Mouse (Mus musculus) intestine, embryonic 15.5 days (tissue): ENCODE measurements around the gene Tnk1. TPM values are rescaled to one million over a fixed set of nuclear protein-coding genes. Genes with fewer than 3 reads are reported as not detected.

Source experiments
- ATAC-seq: fragments of 200-750 bp; cut with Nextera tagmentation; 2 replicates; pipeline ENCODE4 v1.8.0; 2017; ENCODE audit warnings: moderate TSS enrichment, moderate library complexity
- H3K27ac ChIP-seq: fragments of 300-500 bp; sonication (generic); 2 replicates; pipeline ENCODE4 v1.5.1; 2015; ENCODE audit warnings: mild to moderate bottlenecking, inconsistent platforms
- H3K27me3 ChIP-seq: fragments of 300-500 bp; sonication (generic); replicated peaks from 2 replicates; pipeline ENCODE4 v1.6.1; 2015; ENCODE audit warnings: inconsistent platforms
- H3K36me3 ChIP-seq: fragments of 300-500 bp; sonication (generic); 2 replicates; pipeline ENCODE4 v1.6.1; 2015; ENCODE audit warnings: inconsistent platforms
- H3K4me1 ChIP-seq: fragments of 300-500 bp; sonication (generic); replicated peaks from 2 replicates; pipeline ENCODE4 v1.6.1; 2015; ENCODE audit warnings: inconsistent platforms
- H3K4me2 ChIP-seq: fragments of 300-500 bp; sonication (generic); replicated peaks from 2 replicates; pipeline ENCODE4 v1.6.1; 2015; ENCODE audit warnings: mild to moderate bottlenecking, inconsistent platforms
- H3K4me3 ChIP-seq: fragments of 300-500 bp; sonication (generic); replicated peaks from 2 replicates; pipeline ENCODE4 v1.5.1; 2015; ENCODE audit warnings: inconsistent platforms
- H3K9ac ChIP-seq: fragments of 300-500 bp; sonication (generic); 2 replicates; pipeline ENCODE4 v1.6.1; 2015; ENCODE audit warnings: inconsistent platforms
- H3K9me3 ChIP-seq: fragments of 300-500 bp; sonication (generic); 2 replicates; pipeline ENCODE4 v1.6.1; 2016; ENCODE audit warnings: inconsistent platforms
- WGBS: fragments of 180-500 bp; shearing (Covaris S2); methylation state at CpG from one replicate; pipeline ENCODE4 v1.1.7; 2015; 5-methylcytosine and 5-hydroxymethylcytosine counted together
- polyA plus RNA-seq: library from polyadenylated mRNA; unstranded; fragments of >200 nt; fragmentation: Nextera tagmentation; extraction: Ambion mirVana; gene quantifications from 2 replicates; pipeline ENCODE4 v1.2.1, GENCODE M21; 2015

The Tnk1 gene
- polyA plus RNA-seq, 1 experiment from 2014 or later: 14.4 TPM

- no peak for ATAC-seq
- Histone ChIP-seq H3K9me3 (no peaks in the 10 kb centered on the region), H3K27ac (no peak overlapping the region), H3K4me3 (no peak overlapping the region), H3K9ac (no peak overlapping the region), H3K27me3 (no peaks in the 10 kb centered on the region), H3K4me2 (no peak overlapping the region), H3K36me3 (peaks cover 33% of the 10 kb centered on the region), H3K4me1 (peaks cover 18% of the 10 kb centered on the region)
- WGBS: 88% methylated on average over 15 of the region's 15 CpGs
Observed at GRCm38 (mm10) chr11:69849884-69850283, 8.6 kb downstream of the Tnk1 start.

- WGBS: 84% methylated on average over 9 of the region's 9 CpGs
- ATAC-seq: no peak
- Histone ChIP-seq H3K4me2 (no peak overlapping the region), H3K4me3 (no peak overlapping the region), H3K9me3 (no peaks in the 10 kb centered on the region), H3K36me3 (peaks cover 33% of the 10 kb centered on the region), H3K9ac (no peak overlapping the region), H3K27me3 (no peaks in the 10 kb centered on the region), H3K27ac (no peak overlapping the region), H3K4me1 (peaks cover 18% of the 10 kb centered on the region)
Observed at GRCm38 (mm10) chr11:69849128-69849527, 9.4 kb downstream of the Tnk1 start.

- no peaks in the 10 kb centered on the region for H3K27me3 ChIP-seq
- peak overlapping the region; percentile 90 for H3K4me2 ChIP-seq
- peaks cover 18% of the 10 kb centered on the region for H3K4me1 ChIP-seq
- H3K9ac ChIP-seq: no peak overlapping the region
- peak overlapping the region; percentile 70; the same call in 1 of the 2 replicates for H3K4me3 ChIP-seq
- no peaks in the 10 kb centered on the region for H3K9me3 ChIP-seq
- no peak for ATAC-seq
- 98% methylated on average over 6 of the region's 6 CpGs for WGBS
- no peak overlapping the region for H3K27ac ChIP-seq
- H3K36me3 ChIP-seq: peaks cover 33% of the 10 kb centered on the region
Observed at GRCm38 (mm10) chr11:69848021-69848420, 10.5 kb downstream of the Tnk1 start.

- Histone ChIP-seq H3K36me3 (peaks cover 27% of the 10 kb centered on the region), H3K9ac (peak overlapping the region; percentile 75), H3K4me2 (peak overlapping the region; percentile 90), H3K4me1 (peaks cover 18% of the 10 kb centered on the region), H3K27ac (peak overlapping the region; percentile 94), H3K9me3 (no peaks in the 10 kb centered on the region), H3K4me3 (peak overlapping the region; percentile 70), H3K27me3 (no peaks in the 10 kb centered on the region)
- peak; percentile 67 for ATAC-seq
- WGBS: 7% methylated on average over 37 of the region's 37 CpGs
Observed at GRCm38 (mm10) chr11:69846738-69847688, 11.5 kb downstream of the Tnk1 start.

GRCm38 (mm10) chr11:69846198-69846680 is 12.3 kb downstream of the Tnk1 start, which contains the start of gene Plscr3:
Gene Plscr3 (plus strand): TSS chr11:69846376.
- ATAC-seq: peak; percentile 96
- under 1% methylated on average over 38 of the region's 38 CpGs for WGBS
- peaks cover 18% of the 10 kb centered on the region for H3K4me1 ChIP-seq

DNA sequence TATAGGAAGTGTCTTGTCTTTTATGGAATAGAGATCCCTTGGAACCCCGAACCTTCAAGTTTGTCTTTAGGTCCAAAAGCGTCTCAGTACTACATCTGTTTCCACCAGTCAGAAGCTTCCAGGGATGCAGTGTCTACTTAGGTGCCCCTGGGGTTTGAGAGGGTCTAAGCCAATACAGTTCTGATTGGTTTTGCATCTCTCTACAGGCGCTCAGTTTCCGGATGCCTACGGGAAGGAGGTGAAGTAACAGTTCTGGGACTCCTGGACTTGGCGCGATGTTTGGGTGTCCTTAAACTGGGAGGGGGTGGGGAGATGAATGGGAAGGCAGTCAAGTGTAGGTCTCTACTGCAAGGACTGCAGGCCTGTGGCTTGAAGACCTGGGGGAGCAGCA is 19.8 kb downstream of the Tnk1 start:
- 0% methylated on average over 7 of the region's 7 CpGs for WGBS
- peak overlapping the region; percentile 72 for H3K9ac ChIP-seq
- peak overlapping the region; percentile 86 for H3K27ac ChIP-seq
- H3K4me2 ChIP-seq: peak overlapping the region; percentile 92
- peak overlapping the region; percentile 71 for H3K4me3 ChIP-seq
- peaks cover 36% of the 10 kb centered on the region for H3K4me1 ChIP-seq
- no peaks in the 10 kb centered on the region for H3K27me3 ChIP-seq
- no peaks in the 10 kb centered on the region for H3K36me3 ChIP-seq
- no peak for ATAC-seq
- H3K9me3 ChIP-seq: no peaks in the 10 kb centered on the region

More at GRCm38 (mm10) chr11:69846198-69846680, 12.3 kb downstream of the Tnk1 start, which contains the start of gene Plscr3:
- Histone ChIP-seq H3K27me3 (no peaks in the 10 kb centered on the region), H3K4me2 (peak within 1 kb of the TSS; percentile 90), H3K27ac (peak within 1 kb of the TSS; percentile 94), H3K36me3 (peaks cover 19% of the 10 kb centered on the region), H3K9me3 (no peaks in the 10 kb centered on the region), H3K4me3 (peak within 1 kb of the TSS; percentile 70), H3K9ac (peak within 1 kb of the TSS; percentile 75)

DNA sequence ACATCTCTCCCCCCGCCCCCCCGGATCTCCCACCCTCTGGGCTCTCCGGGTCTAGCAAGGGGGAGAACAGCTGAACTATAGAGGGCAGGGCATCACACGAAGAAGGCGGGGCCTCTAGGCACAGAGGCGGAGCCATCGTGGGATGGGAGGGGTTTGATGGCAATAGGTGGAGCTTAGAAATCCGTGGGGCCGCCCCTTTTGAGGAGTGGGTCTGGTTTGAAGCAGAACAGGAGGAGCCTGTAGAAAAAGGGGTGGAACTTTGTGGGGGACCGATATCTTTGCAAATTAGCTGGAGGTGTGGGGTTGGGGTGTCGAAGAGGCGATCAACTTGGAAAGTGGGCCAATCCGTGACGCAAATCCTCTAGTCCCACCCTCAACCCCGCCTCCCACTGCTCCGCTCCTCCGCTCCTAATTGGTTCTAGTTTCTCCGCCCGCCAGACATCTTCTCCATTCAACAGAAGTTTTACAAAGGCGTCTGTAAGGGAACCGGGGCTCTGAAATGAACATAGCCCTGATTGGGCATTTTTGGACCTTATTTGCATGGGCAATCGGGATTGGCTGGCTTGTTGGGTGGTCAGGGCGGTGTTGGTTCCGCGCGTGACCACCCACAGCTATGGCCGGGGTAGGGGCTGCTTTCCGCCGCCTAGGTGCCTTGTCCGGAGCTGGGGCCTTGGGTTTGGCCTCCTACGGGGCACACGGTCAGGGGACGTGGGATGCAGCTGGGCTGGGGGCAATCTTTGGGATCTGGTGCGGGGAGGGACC is 20.4 kb downstream of the Tnk1 start, which contains the start of gene Tmem256:
Gene Tmem256 (plus strand): TSS at position 563 of the 762 bp plus-strand sequence.
- Histone ChIP-seq H3K4me1 (peaks cover 37% of the 10 kb centered on the region), H3K9me3 (no peaks in the 10 kb centered on the region), H3K27me3 (no peaks in the 10 kb centered on the region), H3K4me2 (peak within 1 kb of the TSS; percentile 92), H3K36me3 (no peaks in the 10 kb centered on the region), H3K4me3 (peak within 1 kb of the TSS; percentile 71), H3K27ac (peak within 1 kb of the TSS; percentile 87), H3K9ac (peak within 1 kb of the TSS; percentile 72)
- peak; percentile 93 for ATAC-seq
- under 1% methylated on average over 34 of the region's 34 CpGs for WGBS

GRCm38 (mm10) chr11:69837604-69837951 is 21.0 kb downstream of the Tnk1 start, which contains the start of gene Nlgn2:
Gene Nlgn2 (minus strand): TSS chr11:69837784.
- Histone ChIP-seq H3K27me3 (no peaks in the 10 kb centered on the region), H3K36me3 (no peaks in the 10 kb centered on the region), H3K4me2 (peak within 1 kb of the TSS; percentile 92), H3K4me3 (peak within 1 kb of the TSS; percentile 71), H3K27ac (peak within 1 kb of the TSS; percentile 87), H3K9ac (peak within 1 kb of the TSS; percentile 72), H3K4me1 (peaks cover 37% of the 10 kb centered on the region), H3K9me3 (no peaks in the 10 kb centered on the region)
- peak; percentile 74 for ATAC-seq
- under 1% methylated on average over 32 of the region's 32 CpGs for WGBS

DNA sequence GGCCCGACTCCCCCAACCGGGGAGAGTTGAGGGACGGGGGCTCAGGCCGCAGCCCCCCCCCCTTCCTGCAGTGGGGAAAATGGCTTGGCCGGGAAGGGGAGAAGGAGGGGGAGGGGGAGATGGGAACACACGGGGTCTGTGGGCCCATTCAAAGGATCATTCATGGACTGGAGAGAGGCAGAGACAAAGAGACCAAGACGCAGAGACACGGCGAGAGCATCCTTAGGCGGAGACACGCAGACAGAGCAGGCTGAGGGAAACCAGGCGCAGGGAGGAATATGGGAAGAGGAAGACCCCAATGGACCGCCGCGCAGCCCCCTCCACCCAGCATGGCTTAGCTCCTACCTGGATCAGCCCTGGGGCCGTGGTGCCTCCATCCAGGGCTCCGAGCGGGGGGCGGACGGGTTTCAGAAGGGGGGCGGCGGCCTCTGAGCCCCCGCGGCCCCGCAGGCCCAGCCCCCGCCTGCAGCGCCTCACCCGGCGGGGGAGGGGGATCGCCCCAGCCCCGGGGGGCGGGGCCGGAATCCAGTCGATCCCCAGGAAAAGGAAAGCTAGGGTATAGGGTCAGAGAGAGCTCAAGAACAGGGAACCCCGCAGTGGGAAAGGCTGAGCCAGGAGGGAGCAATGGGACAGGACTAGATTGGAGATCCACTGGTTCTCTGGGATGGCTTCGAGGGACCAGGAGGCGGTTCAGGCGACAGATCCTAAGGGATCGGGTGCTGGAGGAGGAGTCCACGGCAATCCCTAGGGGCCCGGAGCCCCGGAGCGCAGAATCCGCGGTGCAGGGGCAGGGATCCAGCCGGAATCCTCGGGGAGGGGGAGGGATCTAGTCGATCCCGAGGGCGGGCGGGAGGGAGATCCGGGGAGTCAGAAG is 21.6 kb downstream of the Tnk1 start:
- 1% methylated on average over 48 of the region's 52 CpGs for WGBS
- Histone ChIP-seq H3K27ac (peak overlapping the region; percentile 87), H3K4me2 (peak overlapping the region; percentile 92), H3K4me1 (peaks cover 37% of the 10 kb centered on the region), H3K27me3 (no peaks in the 10 kb centered on the region), H3K36me3 (no peaks in the 10 kb centered on the region), H3K4me3 (peak overlapping the region; percentile 71), H3K9ac (peak overlapping the region; percentile 65), H3K9me3 (no peaks in the 10 kb centered on the region)
- ATAC-seq: peak; percentile 0; the same call in 1 of the 2 replicates

- H3K9ac ChIP-seq: no peak overlapping the region
- no peaks in the 10 kb centered on the region for H3K36me3 ChIP-seq
- H3K4me3 ChIP-seq: peak overlapping the region; percentile 71
- H3K9me3 ChIP-seq: no peaks in the 10 kb centered on the region
- H3K4me2 ChIP-seq: peak overlapping the region; percentile 92
- ATAC-seq: no peak
- H3K27ac ChIP-seq: no peak overlapping the region
- H3K4me1 ChIP-seq: peaks cover 37% of the 10 kb centered on the region
- H3K27me3 ChIP-seq: no peaks in the 10 kb centered on the region
- 29% methylated on average over 4 of the region's 4 CpGs for WGBS
Observed at GRCm38 (mm10) chr11:69835966-69836335, 22.6 kb downstream of the Tnk1 start.

GRCm38 (mm10) chr11:69835326-69835965 is 23.1 kb downstream of the Tnk1 start:
- Histone ChIP-seq H3K4me2 (peak overlapping the region; percentile 92), H3K4me1 (peaks cover 37% of the 10 kb centered on the region), H3K27ac (no peak overlapping the region), H3K36me3 (no peaks in the 10 kb centered on the region), H3K9ac (no peak overlapping the region), H3K4me3 (0 out of 2 replicates have a peak overlapping the region, but pooled peaks have one; percentile 71), H3K27me3 (no peaks in the 10 kb centered on the region), H3K9me3 (no peaks in the 10 kb centered on the region)
- WGBS: 31% methylated on average over 9 of the region's 9 CpGs
- ATAC-seq: no peak
